Mouse (Mus musculus): Measurements from ENCODE around the gene Zfp114.

Gene Zfp114
- long read RNA-seq, experiment 1, result 0 reads
- long read RNA-seq, experiment 2, result 0 reads

GRCm38 (mm10) chr7:24174618-24175336 lies at the start of gene Zfp114:
Gene Zfp114, plus strand, starts transcription at chr7:24175060.
- intact Hi-C loops (cut with DNase I), result no loop called here

- intact Hi-C loops (cut with DNase I), result loop anchor here (5.0 kb wide), 2 partner anchors 51 to 119 kb away; partner anchors contain the start of genes Zfp108 and Zfp180
Observed at GRCm38 (mm10) chr7:24133425-24133995, 41.4 kb upstream of the Zfp114 start.

GRCm38 (mm10) chr7:24133996-24134828 lies 40.6 kb upstream of the Zfp114 start, which contains the start of gene Zfp235:
Gene Zfp235, plus strand, starts transcription at chr7:24134169.
- intact Hi-C loops (cut with DNase I), result loop anchor here (5.0 kb wide), 2 partner anchors 52 to 118 kb away; partner anchors contain the start of genes Zfp108 and Zfp180

- intact Hi-C loops (cut with DNase I), result no loop called here
Observed at GRCm38 (mm10) chr7:24142566-24142965, 32.3 kb upstream of the Zfp114 start.

- intact Hi-C loops (cut with DNase I), result no loop called here
Observed at GRCm38 (mm10) chr7:24153272-24153671, 21.6 kb upstream of the Zfp114 start.

GRCm38 (mm10) chr7:24172191-24172590 lies 2.7 kb upstream of the Zfp114 start:
- intact Hi-C loops (cut with DNase I), result no loop called here

GRCm38 (mm10) chr7:24175337-24175711 lies 464 bp downstream of the Zfp114 start:
- intact Hi-C loops (cut with DNase I), result no loop called here

GRCm38 (mm10) chr7:24187611-24188010 lies 12.8 kb downstream of the Zfp114 start:
- intact Hi-C loops (cut with DNase I), result no loop called here

- intact Hi-C loops (cut with DNase I), result no loop called here
Observed at GRCm38 (mm10) chr7:24188901-24189570, 14.2 kb downstream of the Zfp114 start.

- intact Hi-C loops (cut with DNase I), result no loop called here
Observed at GRCm38 (mm10) chr7:24189571-24189944, 14.7 kb downstream of the Zfp114 start.

GRCm38 (mm10) chr7:24191361-24191760 lies 16.5 kb downstream of the Zfp114 start:
- intact Hi-C loops (cut with DNase I), result no loop called here

GRCm38 (mm10) chr7:24193157-24193556 lies 18.3 kb downstream of the Zfp114 start:
- intact Hi-C loops (cut with DNase I), result no loop called here

- intact Hi-C loops (cut with DNase I), result no loop called here
Observed at GRCm38 (mm10) chr7:24196961-24197360, 22.1 kb downstream of the Zfp114 start.

- intact Hi-C loops (cut with DNase I), result loop anchor here (5.0 to 10.0 kb wide), 2 partner anchors 60 to 243 kb away; no protein-coding TSS in a partner anchor
Observed at GRCm38 (mm10) chr7:24207488-24208261, 32.8 kb downstream of the Zfp114 start.

- intact Hi-C loops (cut with DNase I), result loop anchor here (5.0 to 10.0 kb wide), 2 partner anchors 59 to 244 kb away; no protein-coding TSS in a partner anchor
Observed at GRCm38 (mm10) chr7:24208282-24208886, 33.5 kb downstream of the Zfp114 start.

GRCm38 (mm10) chr7:24210296-24210695 lies 35.4 kb downstream of the Zfp114 start:
- intact Hi-C loops (cut with DNase I), result no loop called here

GRCm38 (mm10) chr7:24211343-24211742 lies 36.5 kb downstream of the Zfp114 start, which contains the start of gene Zfp111:
Gene Zfp111, minus strand, starts transcription at chr7:24211443.
- intact Hi-C loops (cut with DNase I), result no loop called here
